Mouse (Mus musculus) heart, embryonic 16.5 days (tissue): ENCODE data around the gene Fgf9. TPM values are rescaled to one million over a fixed set of nuclear protein-coding genes. Genes with fewer than 3 reads are reported as not detected.

Experiments used
- ATAC-seq: fragments of 200-750 bp; cut with Nextera tagmentation; replicated peaks from 2 replicates; pipeline ENCODE4 v1.8.0; 2017; ENCODE audit warnings: moderate number of reproducible peaks; ENCODE audit not compliant: insufficient read depth, low FRiP score; ENCODE audit errors: extremely low read depth
- H3K27ac ChIP-seq: fragments of 300-500 bp; sonication (generic); 2 replicates; pipeline ENCODE4 v1.5.1; 2014; ENCODE audit warnings: mild to moderate bottlenecking, low read length, control low read depth, moderate library complexity
- H3K27me3 ChIP-seq: fragments of 300-500 bp; sonication (generic); 2 replicates; pipeline ENCODE4 v1.6.1; 2014; ENCODE audit warnings: low read length, mixed read lengths; ENCODE audit not compliant: control insufficient read depth, insufficient read depth
- H3K36me3 ChIP-seq: fragments of 300-500 bp; sonication (generic); 2 replicates; pipeline ENCODE4 v1.6.1; 2014; ENCODE audit not compliant: control insufficient read depth, insufficient read depth
- H3K4me1 ChIP-seq: fragments of 300-500 bp; sonication (generic); 2 replicates; pipeline ENCODE4 v1.6.1; 2014; ENCODE audit warnings: low read length, mixed read lengths; ENCODE audit not compliant: control insufficient read depth, insufficient read depth
- H3K4me2 ChIP-seq: fragments of 300-500 bp; sonication (generic); 2 replicates; pipeline ENCODE4 v1.6.1; 2014; ENCODE audit warnings: low read depth, mild to moderate bottlenecking, control low read depth, low read length
- H3K4me3 ChIP-seq: fragments of 300-500 bp; sonication (generic); 2 replicates; pipeline ENCODE4 v1.5.1; 2014; ENCODE audit warnings: mild to moderate bottlenecking, control low read depth, low read length
- H3K9ac ChIP-seq: fragments of 300-500 bp; sonication (generic); 2 replicates; pipeline ENCODE4 v1.6.1; 2014; ENCODE audit warnings: low read length, control low read depth
- H3K9me3 ChIP-seq: fragments of 300-500 bp; sonication (generic); replicated peaks from 2 replicates; pipeline ENCODE4 v1.6.1; 2016; ENCODE audit warnings: low read length; ENCODE audit not compliant: control insufficient read depth
- WGBS: fragments of 180-500 bp; shearing (Covaris S2); extraction: QIAGEN DNeasy Blood & Tissue Kit; methylation state at CpG from one replicate; pipeline ENCODE4 v1.1.7; 2014; 5-methylcytosine and 5-hydroxymethylcytosine counted together
- polyA plus RNA-seq: library from polyadenylated mRNA; unstranded; fragments of >200 nt; fragmentation: Nextera tagmentation; extraction: Ambion mirVana; gene quantifications from 2 replicates; pipeline ENCODE4 v1.2.1, GENCODE M21; 2015

The Fgf9 gene
- polyA plus RNA-seq, 1 experiment from 2014 or later: 6.5 TPM

DNA sequence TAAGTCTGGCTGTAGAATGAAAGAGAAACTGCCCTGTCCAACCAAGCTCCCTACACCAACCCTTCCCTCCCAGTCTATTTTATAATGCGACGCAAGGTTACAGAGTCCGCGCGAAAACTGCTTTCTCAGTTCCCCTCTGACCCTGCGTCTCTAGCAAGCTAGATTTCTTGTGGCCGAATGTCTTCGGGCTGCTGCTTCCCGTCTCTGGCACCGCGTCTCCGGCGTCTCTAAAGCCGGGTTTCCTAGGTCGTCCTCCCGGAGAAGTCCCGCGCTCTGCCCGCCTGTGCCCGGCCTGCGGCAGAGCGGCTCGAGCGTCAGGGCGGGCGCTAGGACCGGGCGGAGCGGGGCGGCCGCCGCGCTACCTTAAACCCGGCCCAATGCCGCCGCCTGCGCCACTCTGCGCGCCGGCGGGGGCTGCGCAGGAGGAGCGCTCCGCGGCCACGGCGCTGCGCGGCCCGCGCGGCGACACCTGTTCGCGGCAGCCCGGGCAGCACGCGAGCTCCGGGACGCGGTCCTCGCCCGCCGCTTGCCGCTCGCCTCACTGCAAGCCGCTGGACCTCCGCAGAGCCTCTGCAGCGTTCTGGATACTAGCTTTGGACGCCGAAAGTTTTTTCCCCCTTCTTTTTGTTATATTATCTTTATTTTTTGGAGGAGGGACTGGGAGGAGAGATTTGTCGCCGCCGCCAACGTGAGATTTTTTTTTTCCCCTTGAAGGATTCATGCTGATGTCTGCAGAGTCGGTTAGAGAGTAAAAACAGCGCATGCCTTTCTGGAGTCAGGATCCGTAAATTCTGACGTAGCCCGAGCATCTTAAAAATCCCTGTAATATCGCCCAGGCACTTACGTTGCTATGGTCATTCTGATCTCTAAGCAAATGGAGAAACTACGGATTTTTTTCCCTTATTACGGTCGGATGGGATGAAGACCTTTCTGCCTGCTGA lies 1.8 kb downstream of the Fgf9 start:
- Histone ChIP-seq H3K4me1 (peaks cover 12% of the 10 kb centered on the region), H3K4me2 (peak overlapping the region; percentile 83), H3K27ac (peak overlapping the region; percentile 88), H3K9me3 (no peaks in the 10 kb centered on the region), H3K36me3 (no peaks in the 10 kb centered on the region), H3K4me3 (peak overlapping the region; percentile 80), H3K9ac (peak overlapping the region; percentile 81), H3K27me3 (peaks cover 23% of the 10 kb centered on the region)
- WGBS: under 1% methylated on average over 84 of the region's 85 CpGs
- ATAC-seq: peak; percentile 74

GRCm38 (mm10) chr14:58072771-58073501 lies 2.6 kb downstream of the Fgf9 start:
- peak overlapping the region; percentile 88 for H3K27ac ChIP-seq
- peaks cover 12% of the 10 kb centered on the region for H3K4me1 ChIP-seq
- no peaks in the 10 kb centered on the region for H3K9me3 ChIP-seq
- peak overlapping the region; percentile 83 for H3K4me2 ChIP-seq
- ATAC-seq: no peak
- H3K9ac ChIP-seq: peak overlapping the region; percentile 81
- WGBS: under 1% methylated on average over 29 of the region's 29 CpGs
- peaks cover 29% of the 10 kb centered on the region for H3K27me3 ChIP-seq
- H3K4me3 ChIP-seq: peak overlapping the region; percentile 80
- no peaks in the 10 kb centered on the region for H3K36me3 ChIP-seq

GRCm38 (mm10) chr14:58073936-58074335 lies 3.6 kb downstream of the Fgf9 start:
- H3K27me3 ChIP-seq: peaks cover 28% of the 10 kb centered on the region

DNA sequence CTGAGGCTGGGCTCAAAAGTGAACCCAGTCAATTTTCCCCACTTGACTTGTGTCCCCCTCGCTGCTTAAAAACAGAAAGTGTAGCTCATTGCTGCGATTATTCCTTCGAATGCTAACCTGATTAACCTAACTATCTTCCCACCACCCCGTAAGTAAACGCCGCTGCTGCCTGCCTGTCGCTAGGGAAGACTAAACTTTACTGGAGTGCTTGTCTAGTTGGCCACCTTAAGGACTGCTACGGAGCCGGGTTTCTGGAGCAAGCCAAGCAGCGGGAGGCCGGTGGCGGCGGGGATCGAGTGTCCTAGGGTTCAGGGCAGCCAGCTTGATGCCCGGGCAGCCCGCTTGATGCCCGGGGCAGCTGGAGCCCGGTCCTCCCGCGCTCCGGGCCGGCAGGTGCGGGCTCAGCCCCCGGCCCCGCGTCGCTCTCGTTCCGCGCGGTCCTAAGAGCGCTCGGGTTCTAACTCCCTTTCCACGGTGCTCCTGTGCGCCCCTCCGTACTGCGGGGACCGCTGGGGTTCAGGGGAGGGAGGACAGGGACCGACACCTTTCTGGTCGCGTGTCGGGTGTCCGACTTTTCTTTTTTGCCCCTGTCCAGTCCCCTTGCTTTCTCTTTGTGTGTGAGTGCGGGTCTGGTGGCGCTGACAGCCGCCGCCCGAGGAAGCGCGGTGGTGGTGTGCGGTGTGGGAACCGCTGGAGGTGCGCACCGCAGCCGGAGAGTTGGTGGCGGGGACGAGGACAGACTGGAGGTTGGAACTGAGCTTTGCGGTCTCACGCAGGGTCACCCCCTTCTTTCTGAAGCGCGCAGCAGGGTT lies 4.5 kb downstream of the Fgf9 start:
- H3K9ac ChIP-seq: peak overlapping the region; percentile 81
- H3K36me3 ChIP-seq: no peaks in the 10 kb centered on the region
- no peak; the same call in 1 of the 2 replicates for ATAC-seq
- H3K9me3 ChIP-seq: no peaks in the 10 kb centered on the region
- H3K27ac ChIP-seq: peak overlapping the region; percentile 85
- peaks cover 20% of the 10 kb centered on the region for H3K27me3 ChIP-seq
- peak overlapping the region; percentile 83 for H3K4me2 ChIP-seq
- H3K4me3 ChIP-seq: peak overlapping the region; percentile 80
- peaks cover 12% of the 10 kb centered on the region for H3K4me1 ChIP-seq
- under 1% methylated on average over 61 of the region's 61 CpGs for WGBS

More at GRCm38 (mm10) chr14:58073936-58074335, 3.6 kb downstream of the Fgf9 start:
- Histone ChIP-seq H3K36me3 (no peaks in the 10 kb centered on the region), H3K27ac (no peak overlapping the region), H3K4me2 (peak overlapping the region; percentile 83), H3K9ac (peak overlapping the region; percentile 81), H3K4me1 (peaks cover 12% of the 10 kb centered on the region), H3K9me3 (no peaks in the 10 kb centered on the region), H3K4me3 (peak overlapping the region; percentile 80)
- no peak for ATAC-seq
- WGBS: 2% methylated on average over 20 of the region's 20 CpGs

DNA sequence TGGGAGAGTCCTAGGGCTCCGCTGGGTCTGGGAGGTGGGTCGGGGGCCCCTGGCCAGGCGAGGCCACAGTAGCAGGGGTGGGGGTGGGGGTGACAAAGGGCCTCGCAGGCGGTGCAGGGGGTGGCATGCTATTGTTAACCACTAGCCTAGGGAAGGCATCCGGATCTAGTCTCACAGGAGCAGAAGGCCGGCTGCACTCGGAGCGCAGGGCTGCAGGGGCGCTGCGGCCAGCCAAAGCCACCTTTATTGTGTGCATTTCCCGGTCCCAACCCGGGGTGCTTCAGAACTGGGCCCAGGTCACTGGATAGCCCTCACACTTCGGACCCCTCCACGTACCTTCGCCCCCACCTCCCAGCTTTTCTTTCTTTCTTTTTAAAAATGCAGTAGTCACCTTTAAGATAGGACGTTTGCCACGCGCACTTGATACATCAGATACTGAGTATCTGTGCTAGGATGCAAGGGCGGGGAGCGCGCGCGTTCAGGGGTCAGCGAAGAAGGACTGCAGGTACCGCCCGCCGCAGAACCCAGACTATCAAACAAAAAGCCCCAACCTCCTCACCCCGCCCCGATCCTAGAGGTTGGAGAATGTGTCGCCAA lies 5.2 kb downstream of the Fgf9 start:
- H3K4me1 ChIP-seq: peaks cover 14% of the 10 kb centered on the region
- peak overlapping the region; percentile 83 for H3K4me2 ChIP-seq
- no peaks in the 10 kb centered on the region for H3K9me3 ChIP-seq
- peak overlapping the region; percentile 80 for H3K4me3 ChIP-seq
- peak overlapping the region; percentile 81 for H3K9ac ChIP-seq
- no peaks in the 10 kb centered on the region for H3K36me3 ChIP-seq
- peaks cover 19% of the 10 kb centered on the region for H3K27me3 ChIP-seq
- H3K27ac ChIP-seq: peak overlapping the region; percentile 85
- peak; percentile 23 for ATAC-seq
- under 1% methylated on average over 31 of the region's 31 CpGs for WGBS

- peaks cover 16% of the 10 kb centered on the region for H3K4me1 ChIP-seq
- 0% methylated on average over 40 of the region's 40 CpGs for WGBS
- H3K4me2 ChIP-seq: peak overlapping the region; percentile 83
- peaks cover 19% of the 10 kb centered on the region for H3K27me3 ChIP-seq
- H3K4me3 ChIP-seq: peak overlapping the region; percentile 80
- H3K36me3 ChIP-seq: no peaks in the 10 kb centered on the region
- H3K9me3 ChIP-seq: no peaks in the 10 kb centered on the region
- peak; percentile 69 for ATAC-seq
- peak overlapping the region; percentile 81 for H3K9ac ChIP-seq
- H3K27ac ChIP-seq: peak overlapping the region; percentile 85
Observed at GRCm38 (mm10) chr14:58076030-58076521, 5.7 kb downstream of the Fgf9 start.

DNA sequence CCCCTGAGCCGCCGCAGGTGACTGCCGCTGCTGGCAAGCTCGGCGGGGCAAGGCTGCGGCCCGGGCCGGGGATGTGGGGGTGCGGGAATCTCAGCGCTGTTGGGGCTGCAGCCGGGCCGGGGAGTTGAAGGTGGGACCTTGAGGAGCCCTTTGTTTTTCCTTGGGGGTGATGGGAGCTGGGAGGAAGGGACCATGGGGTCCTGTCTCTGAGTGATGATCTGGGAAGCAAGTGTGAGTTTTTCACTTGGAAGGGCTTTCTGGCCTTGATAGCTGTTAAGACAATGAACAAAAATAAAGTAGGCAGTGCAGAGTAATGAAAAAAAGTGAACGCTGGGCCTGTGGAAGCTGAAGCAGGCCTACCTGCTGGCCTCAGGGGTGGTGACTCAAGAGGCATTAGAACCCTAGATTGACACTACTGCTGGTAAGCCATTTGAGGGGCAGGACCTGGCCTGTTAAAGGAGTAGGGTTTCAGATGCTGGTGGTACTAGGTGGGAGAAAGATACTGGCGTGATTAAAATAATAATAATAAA lies 6.4 kb downstream of the Fgf9 start:
- Histone ChIP-seq H3K36me3 (no peaks in the 10 kb centered on the region), H3K9me3 (no peaks in the 10 kb centered on the region), H3K4me2 (peak overlapping the region; percentile 83), H3K4me1 (peaks cover 16% of the 10 kb centered on the region), H3K27ac (peak overlapping the region; percentile 85), H3K27me3 (peaks cover 19% of the 10 kb centered on the region), H3K4me3 (peak overlapping the region; percentile 80), H3K9ac (peak overlapping the region; percentile 81)
- WGBS: 9% methylated on average over 14 of the region's 14 CpGs
- ATAC-seq: no peak

- no peak overlapping the region for H3K4me2 ChIP-seq
- WGBS: 65% methylated on average over 2 of the region's 2 CpGs
- no peak overlapping the region; the same call in 1 of the 2 replicates for H3K27ac ChIP-seq
- H3K4me3 ChIP-seq: no peak overlapping the region
- H3K9me3 ChIP-seq: peaks cover 2% of the 10 kb centered on the region; the same call in 1 of the 2 replicates
- peaks cover 17% of the 10 kb centered on the region for H3K27me3 ChIP-seq
- peaks cover 7% of the 10 kb centered on the region for H3K36me3 ChIP-seq
- no peak for ATAC-seq
- H3K4me1 ChIP-seq: peaks cover 12% of the 10 kb centered on the region
- no peak overlapping the region for H3K9ac ChIP-seq
Observed at GRCm38 (mm10) chr14:58079471-58079870, 9.1 kb downstream of the Fgf9 start.
